Mouse (Mus musculus): ENCODE measurements around the gene Usp47.

GRCm38 (mm10) chr7:112055901-112056625 is 32.8 kb downstream of the Usp47 start:
- no peak for TF ChIP-seq E2F4 (IDR thresholded peaks at IDR 0.05; ENCODE audit: insufficient read depth)
- no peak for TF ChIP-seq POLR2AphosphoS2 (IDR thresholded peaks at IDR 0.05; ENCODE audit: insufficient read length, low read depth)
- no peak for TF ChIP-seq POLR2A (IDR thresholded peaks at IDR 0.05; ENCODE audit: insufficient read length, low read depth)
- no peak for TF ChIP-seq MYOG (IDR thresholded peaks at IDR 0.05; ENCODE audit: control insufficient read depth in 1 of 3, insufficient read depth in 1 of 3, insufficient read length in 2 of 3, low read depth in 2 of 3)
- TF ChIP-seq USF1 (IDR thresholded peaks at IDR 0.05; ENCODE audit: low read depth): no peak
- no peak for TF ChIP-seq REST (IDR thresholded peaks at IDR 0.05; ENCODE audit: insufficient read depth, insufficient read length)
- no peak for TF ChIP-seq MAX (IDR thresholded peaks at IDR 0.05; ENCODE audit: low read depth)
- peak; percentile 46; the same call in 1 of the 2 replicates for TF ChIP-seq CEBPB (IDR thresholded peaks at IDR 0.05; ENCODE audit: insufficient read depth, poor library complexity, severe bottlenecking)
